Mouse (Mus musculus): ENCODE measurements around the gene Dot1l.
"Not testable (repeated sequence)": the region's sequence is repeated elsewhere in the genome, so short reads cannot be mapped to it uniquely, and the experiment has no call there.

Dot1l gene

DNA sequence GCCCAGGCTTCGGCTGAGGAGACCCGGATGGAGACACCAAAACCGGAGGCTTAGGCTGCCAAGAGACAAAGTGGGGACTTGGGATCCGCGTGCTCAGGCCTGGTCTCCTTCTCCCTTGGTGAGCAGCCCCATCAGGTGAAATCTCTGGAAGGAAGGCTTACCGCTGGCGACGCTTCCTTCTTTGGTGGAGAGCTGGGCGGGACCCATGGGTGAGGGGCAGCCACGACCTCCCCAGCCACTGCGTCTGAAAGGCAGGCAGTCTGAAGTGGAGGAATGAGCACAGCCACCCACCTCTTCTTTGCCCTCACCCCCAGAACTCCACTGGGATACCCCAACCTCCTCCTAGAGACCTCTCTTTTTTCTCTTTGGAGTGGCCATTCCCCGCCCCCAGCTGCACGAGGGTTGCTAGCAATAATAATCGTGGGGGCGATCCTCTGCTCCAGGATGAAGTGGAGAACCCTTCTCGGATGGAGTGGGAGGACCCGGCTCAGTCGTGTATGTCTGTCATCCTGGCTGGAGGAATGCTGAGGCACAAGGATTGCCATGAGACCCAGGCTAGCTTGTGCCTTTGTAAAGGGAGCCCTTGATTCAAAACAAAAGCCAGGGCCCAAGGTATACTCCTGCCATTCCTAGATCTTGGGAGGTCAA, 54.1 kb downstream of the Dot1l start:
- DNase-seq (ENCODE audit: low spot score in 2 of 2): no peak

DNA sequence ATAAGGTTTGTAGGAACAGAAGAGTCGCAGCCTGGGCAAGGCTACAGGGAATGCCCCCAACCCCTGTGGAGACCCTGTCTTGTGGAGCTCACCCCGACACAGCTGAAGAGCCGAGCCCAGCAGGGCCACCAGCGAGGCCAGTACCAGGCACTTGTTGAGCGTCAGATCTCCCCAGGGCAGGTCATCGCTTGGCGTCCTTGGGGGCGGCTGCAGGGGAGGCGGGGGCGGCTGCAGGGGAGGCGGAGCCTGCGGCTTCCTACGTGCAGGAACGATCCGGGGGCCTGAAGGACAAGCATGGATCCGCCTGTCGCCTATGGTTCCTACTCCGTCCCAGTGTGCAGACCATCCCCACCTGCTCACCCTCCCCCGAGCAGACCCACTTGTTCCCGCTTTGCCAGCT, 55.1 kb downstream of the Dot1l start:
- DNase-seq (ENCODE audit: low spot score in 2 of 2): no peak

GRCm38 (mm10) chr10:80812391-80813041, 57.5 kb downstream of the Dot1l start:
- DNase-seq (ENCODE audit: low spot score in 2 of 2): no peak

- DNase-seq (ENCODE audit: low spot score in 2 of 2): no peak
Measured at GRCm38 (mm10) chr10:80813366-80813765, 58.4 kb downstream of the Dot1l start, which contains the start of gene Jsrp1. Gene Jsrp1 (minus strand): TSS chr10:80813498.

GRCm38 (mm10) chr10:80814800-80815199, 59.8 kb downstream of the Dot1l start:
- DNase-seq (ENCODE audit: low spot score in 2 of 2): no peak

GRCm38 (mm10) chr10:80816303-80816702, 61.3 kb downstream of the Dot1l start:
- not testable (repeated sequence) for DNase-seq (ENCODE audit: low spot score in 2 of 2)

- no peak for DNase-seq (ENCODE audit: low spot score in 2 of 2)
Measured at GRCm38 (mm10) chr10:80817164-80817563, 62.2 kb downstream of the Dot1l start.

- DNase-seq (ENCODE audit: low spot score in 2 of 2): not testable (repeated sequence)
Measured at GRCm38 (mm10) chr10:80817955-80818354, 62.9 kb downstream of the Dot1l start.

DNA sequence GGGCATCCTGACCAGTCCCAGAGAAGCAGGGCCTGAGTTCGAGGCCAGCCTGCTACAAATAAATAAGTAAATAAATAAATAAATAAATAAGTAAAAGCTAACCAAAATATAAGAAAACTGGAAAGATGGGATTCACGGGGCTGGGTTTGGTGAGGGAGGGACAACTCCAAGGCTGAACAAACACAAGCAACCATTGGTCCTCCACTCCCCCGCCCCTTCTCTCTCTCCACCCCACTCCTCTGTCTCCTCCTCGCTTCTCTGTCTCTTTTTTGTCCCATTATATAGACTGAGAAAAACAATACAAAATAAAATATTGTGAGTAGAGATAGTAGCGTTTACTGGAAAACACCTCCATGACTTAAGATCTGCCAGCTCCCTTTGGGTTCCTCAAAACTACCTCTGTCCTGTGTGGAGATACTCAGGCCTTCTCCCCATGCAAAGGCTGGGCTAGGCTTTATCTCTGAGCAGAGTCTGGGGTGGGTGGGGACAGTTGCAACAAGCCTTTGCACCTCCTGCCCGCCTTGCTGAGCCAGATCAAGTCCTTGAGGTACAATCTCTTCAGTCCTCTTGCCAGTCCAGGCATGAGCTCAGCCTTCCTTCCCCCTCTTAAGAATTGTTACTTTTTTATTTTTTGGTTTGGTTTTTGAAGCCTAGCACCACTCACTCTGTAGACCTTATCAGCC, 63.7 kb downstream of the Dot1l start:
- DNase-seq (ENCODE audit: low spot score in 2 of 2): peak; percentile 79 to 82

GRCm38 (mm10) chr10:80819406-80819805, 64.4 kb downstream of the Dot1l start:
- no peak for DNase-seq (ENCODE audit: low spot score in 2 of 2)

DNA sequence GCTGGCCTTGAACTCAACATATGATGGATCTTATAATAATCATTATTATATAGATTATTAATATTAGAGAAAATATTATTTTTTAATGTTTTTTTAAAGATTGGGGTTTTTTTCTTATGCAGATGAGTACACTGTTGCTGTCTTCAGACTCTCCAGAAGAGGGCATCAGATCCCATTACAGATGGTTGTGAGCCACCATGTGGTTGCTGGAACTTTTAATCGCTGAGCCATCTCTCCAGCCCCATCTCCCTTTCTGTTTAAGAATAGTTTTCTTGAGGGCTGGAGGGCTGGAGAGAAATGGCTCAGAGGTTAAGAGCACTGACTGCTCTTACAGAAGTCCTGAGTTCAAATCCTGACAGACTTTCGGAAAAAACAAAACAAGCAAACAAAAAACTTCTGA, 67.0 kb downstream of the Dot1l start:
- no peak for DNase-seq (ENCODE audit: low spot score in 2 of 2)

GRCm38 (mm10) chr10:80822528-80822927, 67.5 kb downstream of the Dot1l start:
- DNase-seq (ENCODE audit: low spot score in 2 of 2): no peak

DNA sequence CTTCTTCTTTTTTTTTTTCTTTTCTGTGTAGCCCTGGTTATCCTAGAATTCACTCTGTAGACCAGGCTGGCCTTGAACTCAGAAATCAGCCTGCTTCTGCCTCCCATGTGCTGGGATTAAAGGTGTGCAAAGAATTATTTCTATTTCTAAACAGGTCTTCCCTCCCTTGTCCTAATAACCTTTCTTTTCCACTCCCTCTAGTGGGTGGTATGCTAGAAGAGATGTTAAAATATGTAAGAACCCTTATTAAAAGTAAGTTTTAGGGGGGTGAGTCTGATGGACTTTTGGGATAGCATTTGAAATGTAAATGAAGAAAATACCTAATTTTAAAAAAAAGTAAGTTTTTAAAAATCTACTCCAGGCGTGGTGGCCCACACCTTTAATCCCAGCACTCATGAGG, 68.3 kb downstream of the Dot1l start:
- DNase-seq (ENCODE audit: low spot score in 2 of 2): no peak

- no peak for DNase-seq (ENCODE audit: low spot score in 2 of 2)
Measured at GRCm38 (mm10) chr10:80823847-80824643, 69.0 kb downstream of the Dot1l start.

- no peak for DNase-seq (ENCODE audit: low spot score in 2 of 2)
Measured at GRCm38 (mm10) chr10:80824827-80825226, 69.8 kb downstream of the Dot1l start.

DNA sequence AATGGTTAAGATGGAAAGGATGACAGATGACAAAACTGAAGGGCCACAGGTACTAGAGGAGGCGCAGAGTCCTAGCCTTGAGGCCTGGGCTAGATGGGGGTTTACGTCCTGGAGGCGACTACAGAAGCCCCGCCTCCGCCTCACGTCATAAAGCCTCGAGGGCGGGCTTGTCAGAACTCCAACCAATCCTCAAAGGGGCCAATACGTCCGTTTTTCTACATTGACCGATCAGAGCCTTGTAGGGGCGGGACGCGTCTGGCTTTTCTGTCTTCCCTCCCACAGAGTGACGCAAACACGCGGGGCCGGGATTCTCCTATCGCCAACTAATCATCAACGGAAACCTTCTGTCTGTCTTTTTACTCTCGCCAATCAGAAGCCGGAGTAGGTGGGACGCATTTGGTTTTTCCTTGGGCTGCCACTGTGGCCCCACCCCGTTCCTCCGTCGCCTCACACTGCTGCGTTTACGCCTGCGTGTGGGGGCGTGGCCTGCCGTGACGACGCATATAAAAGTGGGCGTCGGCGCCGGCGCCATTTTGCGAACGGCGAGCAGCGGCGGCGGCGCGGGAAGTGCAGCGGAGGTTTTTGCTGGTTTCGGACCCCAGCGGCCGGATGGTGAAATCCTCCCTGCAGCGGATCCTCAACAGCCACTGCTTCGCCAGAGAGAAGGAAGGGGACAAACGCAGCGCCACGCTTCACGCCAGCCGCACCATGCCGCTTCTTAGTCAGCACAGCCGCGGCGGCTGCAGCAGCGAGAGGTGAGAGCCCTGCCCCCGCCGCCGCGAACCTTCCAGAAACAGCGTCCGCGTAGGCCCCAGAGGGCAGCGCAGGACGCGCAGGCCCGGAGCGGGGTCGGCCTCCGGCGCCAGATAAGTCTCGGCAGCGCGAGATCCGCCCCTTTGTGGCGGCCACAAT, 71.4 kb downstream of the Dot1l start, which contains the start of gene Oaz1:
Gene Oaz1, plus strand, starts transcription at position 506 of the 912 bp plus-strand sequence.
- peak; percentile 97 to 99 for DNase-seq (ENCODE audit: low spot score in 2 of 2)

- DNase-seq (ENCODE audit: low spot score in 2 of 2): no peak
Measured at GRCm38 (mm10) chr10:80827063-80827869, 72.3 kb downstream of the Dot1l start.

GRCm38 (mm10) chr10:80827870-80828420, 72.9 kb downstream of the Dot1l start:
- DNase-seq (ENCODE audit: low spot score in 2 of 2): no peak

- not testable (repeated sequence) for DNase-seq (ENCODE audit: low spot score in 2 of 2)
Measured at GRCm38 (mm10) chr10:80828587-80828986, 73.6 kb downstream of the Dot1l start.

Measured in spleen, postnatal 4 days (tissue).